Mouse (Mus musculus): ENCODE measurements around the gene Ralb.

The Ralb gene

GRCm38 (mm10) chr1:119495396-119495775 is 9.2 kb downstream of the Ralb start:
- in situ Hi-C loops (cut with MboI, MseI) = no loop called here

- in situ Hi-C loops (cut with MboI, MseI) = no loop called here
Measured at GRCm38 (mm10) chr1:119494712-119495395, 9.7 kb downstream of the Ralb start.

- in situ Hi-C loops (cut with MboI, MseI) = no loop called here
Measured at GRCm38 (mm10) chr1:119494024-119494711, 10.4 kb downstream of the Ralb start.

- in situ Hi-C loops (cut with MboI, MseI) = no loop called here
Measured at GRCm38 (mm10) chr1:119492505-119492904, 12.1 kb downstream of the Ralb start.

- in situ Hi-C loops (cut with MboI, MseI) = no loop called here
Measured at GRCm38 (mm10) chr1:119492097-119492496, 12.5 kb downstream of the Ralb start.

- in situ Hi-C loops (cut with MboI, MseI) = no loop called here
Measured at GRCm38 (mm10) chr1:119490765-119491164, 13.8 kb downstream of the Ralb start.

GRCm38 (mm10) chr1:119487917-119488590 is 16.5 kb downstream of the Ralb start:
- in situ Hi-C loops (cut with MboI, MseI) = no loop called here

- in situ Hi-C loops (cut with MboI, MseI) = no loop called here
Measured at GRCm38 (mm10) chr1:119485825-119486224, 18.8 kb downstream of the Ralb start.

GRCm38 (mm10) chr1:119484457-119484856 is 20.1 kb downstream of the Ralb start:
- in situ Hi-C loops (cut with MboI, MseI) = no loop called here

- in situ Hi-C loops (cut with MboI, MseI) = no loop called here
Measured at GRCm38 (mm10) chr1:119482891-119483290, 21.7 kb downstream of the Ralb start.

GRCm38 (mm10) chr1:119481205-119481932 is 23.2 kb downstream of the Ralb start:
- in situ Hi-C loops (cut with MboI, MseI) = no loop called here

GRCm38 (mm10) chr1:119480678-119481077 is 23.9 kb downstream of the Ralb start:
- in situ Hi-C loops (cut with MboI, MseI) = no loop called here

- in situ Hi-C loops (cut with MboI, MseI) = no loop called here
Measured at GRCm38 (mm10) chr1:119479641-119480040, 25.0 kb downstream of the Ralb start.

GRCm38 (mm10) chr1:119476905-119477353 is 27.7 kb downstream of the Ralb start:
- in situ Hi-C loops (cut with MboI, MseI) = no loop called here

GRCm38 (mm10) chr1:119474671-119475070 is 29.9 kb downstream of the Ralb start:
- in situ Hi-C loops (cut with MboI, MseI) = loop anchor here (25.0 kb wide), 1 partner anchor 387 kb away; no protein-coding TSS in a partner anchor

- in situ Hi-C loops (cut with MboI, MseI) = loop anchor here (25.0 kb wide), 1 partner anchor 385 kb away; no protein-coding TSS in a partner anchor
Measured at GRCm38 (mm10) chr1:119472648-119473047, 31.9 kb downstream of the Ralb start.

- in situ Hi-C loops (cut with MboI, MseI) = loop anchor here (25.0 kb wide), 1 partner anchor 385 kb away; no protein-coding TSS in a partner anchor
Measured at GRCm38 (mm10) chr1:119471793-119472396, 32.7 kb downstream of the Ralb start.

GRCm38 (mm10) chr1:119463386-119463785 is 41.2 kb downstream of the Ralb start:
- in situ Hi-C loops (cut with MboI, MseI) = loop anchor here (25.0 kb wide), 1 partner anchor 376 kb away; no protein-coding TSS in a partner anchor

- in situ Hi-C loops (cut with MboI, MseI) = loop anchor here (25.0 kb wide), 1 partner anchor 373 kb away; no protein-coding TSS in a partner anchor
Measured at GRCm38 (mm10) chr1:119460062-119460461, 44.5 kb downstream of the Ralb start.

GRCm38 (mm10) chr1:119457993-119458605 is 46.5 kb downstream of the Ralb start:
- in situ Hi-C loops (cut with MboI, MseI) = loop anchor here (25.0 kb wide), 1 partner anchor 371 kb away; no protein-coding TSS in a partner anchor

- in situ Hi-C loops (cut with MboI, MseI) = loop anchor here (25.0 kb wide), 1 partner anchor 370 kb away; no protein-coding TSS in a partner anchor
Measured at GRCm38 (mm10) chr1:119457528-119457855, 47.1 kb downstream of the Ralb start.
